Mouse (Mus musculus): Measurements from ENCODE around the gene Nrk. TPM values are rescaled to one million over a fixed set of nuclear protein-coding genes. Genes with fewer than 3 reads are reported as not detected.

Nrk gene
- polyA plus RNA-seq, 1 experiment = not detected

DNA sequence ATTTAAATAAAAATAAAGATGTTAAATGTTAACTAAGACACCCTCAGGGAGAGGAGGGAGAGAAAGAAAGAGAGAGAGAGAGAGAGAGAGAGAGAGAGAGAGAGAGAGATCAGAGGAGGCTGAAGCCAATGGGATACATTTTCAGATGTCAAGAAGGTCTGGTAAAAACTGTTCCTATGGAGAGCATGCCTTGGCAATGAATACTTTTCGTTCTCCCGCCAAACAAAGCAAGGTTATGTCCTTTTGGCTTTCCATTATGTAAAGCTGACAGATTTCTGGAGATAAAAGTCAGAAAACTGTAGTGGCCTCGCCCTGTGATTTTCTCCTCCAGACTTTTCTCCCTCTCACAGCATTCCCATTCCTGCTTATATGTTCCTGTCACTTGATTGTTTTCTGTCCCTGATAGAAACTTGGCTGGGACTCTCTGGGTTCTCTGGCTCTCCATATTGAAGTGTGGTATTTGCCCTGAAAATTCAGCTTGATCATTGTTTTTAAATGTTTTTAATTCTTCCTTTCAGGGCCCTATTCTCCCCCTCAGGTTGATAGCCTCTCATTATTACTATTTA, 112.4 kb downstream of the Nrk start:
- TF ChIP-seq POLR2A (IDR thresholded peaks at IDR 0.05; ENCODE audit: borderline replicate concordance, low read depth, low read length) (no peak), CTCF (IDR thresholded peaks at IDR 0.05; ENCODE audit: low read depth, low read length) (no peak)
- Histone ChIP-seq H3K27ac (ENCODE audit: insufficient read depth, low read depth, low read length) (no peak overlapping the region), H3K4me1 (ENCODE audit: control insufficient read depth, insufficient read depth, low read length) (no peaks in the 10 kb centered on the region)

DNA sequence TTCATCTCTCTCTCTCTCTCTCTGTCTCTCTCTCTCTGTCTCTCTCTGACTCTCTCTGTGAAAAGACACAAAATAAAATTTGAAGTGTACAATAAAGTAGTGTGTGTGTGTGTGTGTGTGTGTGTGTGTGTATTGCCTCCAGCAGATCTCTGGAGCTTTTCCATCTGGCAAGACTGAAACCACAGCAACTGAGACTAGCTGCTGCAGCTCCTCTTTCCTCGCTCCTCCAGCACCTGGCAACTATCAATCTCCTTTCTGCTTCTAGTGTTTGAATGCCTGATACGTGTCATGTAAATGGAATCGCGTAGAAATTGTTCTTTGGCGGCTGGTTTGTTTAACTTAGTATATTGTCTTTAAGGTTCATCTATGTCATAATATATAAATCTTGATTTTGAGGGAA, 113.1 kb downstream of the Nrk start:
- TF ChIP-seq CTCF (IDR thresholded peaks at IDR 0.05; ENCODE audit: low read depth, low read length) (no peak), POLR2A (IDR thresholded peaks at IDR 0.05; ENCODE audit: borderline replicate concordance, low read depth, low read length) (no peak)
- Histone ChIP-seq H3K4me3 (ENCODE audit: insufficient read depth, low read length) (no peak overlapping the region), H3K4me1 (ENCODE audit: control insufficient read depth, insufficient read depth, low read length) (no peaks in the 10 kb centered on the region), H3K27ac (ENCODE audit: insufficient read depth, low read depth, low read length) (no peak overlapping the region)

More for the DNA sequence above, 112.4 kb downstream of the Nrk start:
- no peak overlapping the region for H3K4me3 ChIP-seq (ENCODE audit: insufficient read depth, low read length)

DNA sequence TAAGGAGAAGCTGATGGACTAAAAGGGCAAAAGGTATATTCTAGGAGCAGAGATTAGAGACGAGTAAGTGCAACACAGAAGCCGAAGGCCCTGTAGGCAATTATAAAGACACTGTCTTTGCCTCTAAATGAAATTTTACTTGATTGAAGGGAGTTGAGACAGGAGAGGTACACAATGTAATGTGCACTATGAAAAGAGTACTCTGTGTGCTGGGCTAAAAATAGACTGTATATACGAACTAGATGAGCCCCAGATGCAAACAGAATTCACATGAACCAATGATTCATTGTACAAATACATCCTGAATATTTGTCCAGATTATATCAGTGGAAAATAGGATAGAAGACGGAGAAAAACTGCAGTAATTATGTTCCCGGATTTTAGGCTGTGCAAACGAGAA, 113.7 kb downstream of the Nrk start:
- TF ChIP-seq CTCF (IDR thresholded peaks at IDR 0.05; ENCODE audit: low read depth, low read length) (no peak), POLR2A (IDR thresholded peaks at IDR 0.05; ENCODE audit: borderline replicate concordance, low read depth, low read length) (no peak)
- no peak overlapping the region for H3K27ac ChIP-seq (ENCODE audit: insufficient read depth, low read depth, low read length)
- H3K4me3 ChIP-seq (ENCODE audit: insufficient read depth, low read length) = no peak overlapping the region
- H3K4me1 ChIP-seq (ENCODE audit: control insufficient read depth, insufficient read depth, low read length) = no peaks in the 10 kb centered on the region

DNA sequence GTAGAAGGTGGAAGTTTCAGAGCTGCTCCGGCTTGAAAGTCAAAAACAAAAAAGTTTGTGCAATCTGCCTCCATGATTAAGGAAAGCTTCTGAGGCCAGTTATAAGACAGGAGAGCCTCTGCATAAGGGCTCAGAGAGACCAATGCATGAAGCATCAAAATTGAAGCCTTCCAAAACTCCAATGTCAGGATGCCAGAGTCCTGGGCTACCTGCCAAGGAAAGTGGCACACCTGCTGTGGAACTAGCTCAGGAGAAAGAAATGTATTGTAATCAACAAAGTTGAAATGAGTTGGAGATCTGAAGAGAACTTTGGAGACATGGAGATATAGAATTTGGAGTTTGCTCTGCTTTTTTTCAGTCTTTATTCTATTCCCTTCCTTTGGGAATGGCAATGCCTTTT, 123.4 kb downstream of the Nrk start:
- no peak overlapping the region for H3K4me3 ChIP-seq (ENCODE audit: insufficient read depth, low read length)
- no peaks in the 10 kb centered on the region for H3K4me1 ChIP-seq (ENCODE audit: control insufficient read depth, insufficient read depth, low read length)
- no peak overlapping the region for H3K27ac ChIP-seq (ENCODE audit: insufficient read depth, low read depth, low read length)
- TF ChIP-seq CTCF (IDR thresholded peaks at IDR 0.05; ENCODE audit: low read depth, low read length) = no peak
- TF ChIP-seq POLR2A (IDR thresholded peaks at IDR 0.05; ENCODE audit: borderline replicate concordance, low read depth, low read length) = no peak

DNA sequence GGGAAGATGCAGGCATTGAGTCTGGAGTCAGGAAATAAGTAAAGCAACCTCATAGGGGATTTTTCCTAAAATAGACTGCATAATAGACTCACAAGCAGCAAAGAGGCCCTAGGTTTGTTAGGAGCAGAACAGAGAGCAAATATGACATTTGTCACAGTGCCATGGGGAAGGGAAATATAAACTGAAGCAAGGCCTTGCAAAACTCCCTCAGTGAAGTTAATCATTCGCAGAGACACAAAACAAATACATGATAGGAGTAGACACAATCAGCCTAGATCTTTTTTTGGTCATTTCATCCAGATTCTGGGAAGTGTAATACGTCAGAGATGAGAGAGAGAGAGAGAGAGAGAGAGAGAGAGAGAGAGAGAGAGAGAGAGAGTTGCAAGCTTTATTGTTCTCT, 125.1 kb downstream of the Nrk start:
- Histone ChIP-seq H3K4me1 (ENCODE audit: control insufficient read depth, insufficient read depth, low read length) (no peaks in the 10 kb centered on the region), H3K4me3 (ENCODE audit: insufficient read depth, low read length) (no peak overlapping the region), H3K27ac (ENCODE audit: insufficient read depth, low read depth, low read length) (no peak overlapping the region)
- TF ChIP-seq POLR2A (IDR thresholded peaks at IDR 0.05; ENCODE audit: borderline replicate concordance, low read depth, low read length) (no peak), CTCF (IDR thresholded peaks at IDR 0.05; ENCODE audit: low read depth, low read length) (no peak)

DNA sequence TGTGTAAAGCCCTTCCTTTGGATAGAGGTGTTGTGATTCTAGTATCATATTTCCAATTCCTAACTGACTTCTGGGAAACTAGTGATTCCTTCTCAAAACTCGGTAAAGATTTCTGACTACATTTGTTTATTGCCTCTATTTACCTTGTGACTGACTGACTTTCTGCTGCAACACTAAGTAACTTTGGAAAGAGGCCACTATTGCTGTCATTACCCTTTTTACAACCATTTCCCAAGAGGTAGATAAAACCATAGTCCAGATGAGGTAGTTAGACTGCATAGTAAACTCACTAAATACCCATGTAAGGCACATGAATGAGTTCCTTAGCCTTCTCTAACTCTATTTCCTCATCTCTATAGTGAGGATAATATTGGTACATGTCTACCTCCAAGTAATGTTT, 126.9 kb downstream of the Nrk start:
- Histone ChIP-seq H3K4me3 (ENCODE audit: insufficient read depth, low read length) (no peak overlapping the region), H3K27ac (ENCODE audit: insufficient read depth, low read depth, low read length) (no peak overlapping the region), H3K4me1 (ENCODE audit: control insufficient read depth, insufficient read depth, low read length) (no peaks in the 10 kb centered on the region)
- no peak for TF ChIP-seq POLR2A (IDR thresholded peaks at IDR 0.05; ENCODE audit: borderline replicate concordance, low read depth, low read length)
- no peak for TF ChIP-seq CTCF (IDR thresholded peaks at IDR 0.05; ENCODE audit: low read depth, low read length)

DNA sequence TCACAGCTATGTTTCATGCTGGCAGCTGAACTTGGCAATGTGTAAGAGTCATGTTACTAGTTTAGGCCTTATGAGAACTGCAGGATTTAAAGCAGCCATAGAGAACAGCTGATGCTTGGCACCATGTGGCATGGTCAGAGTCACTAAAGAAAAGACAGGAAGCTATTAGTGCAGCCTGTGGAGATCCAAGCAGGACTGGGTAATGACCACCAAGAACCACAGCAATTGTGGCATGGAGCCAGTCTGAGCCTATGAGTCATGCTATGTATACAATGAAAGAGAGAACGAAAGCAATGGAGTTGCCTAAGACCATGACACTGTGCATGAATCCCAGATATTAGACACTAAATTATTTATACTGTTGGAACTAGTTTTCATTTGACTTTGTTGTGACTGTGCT, 137.7 kb downstream of the Nrk start:
- Histone ChIP-seq H3K4me3 (ENCODE audit: insufficient read depth, low read length) (no peak overlapping the region), H3K4me1 (ENCODE audit: control insufficient read depth, insufficient read depth, low read length) (no peaks in the 10 kb centered on the region), H3K27ac (ENCODE audit: insufficient read depth, low read depth, low read length) (no peak overlapping the region)
- TF ChIP-seq CTCF (IDR thresholded peaks at IDR 0.05; ENCODE audit: low read depth, low read length) (no peak), POLR2A (IDR thresholded peaks at IDR 0.05; ENCODE audit: borderline replicate concordance, low read depth, low read length) (no peak)

DNA sequence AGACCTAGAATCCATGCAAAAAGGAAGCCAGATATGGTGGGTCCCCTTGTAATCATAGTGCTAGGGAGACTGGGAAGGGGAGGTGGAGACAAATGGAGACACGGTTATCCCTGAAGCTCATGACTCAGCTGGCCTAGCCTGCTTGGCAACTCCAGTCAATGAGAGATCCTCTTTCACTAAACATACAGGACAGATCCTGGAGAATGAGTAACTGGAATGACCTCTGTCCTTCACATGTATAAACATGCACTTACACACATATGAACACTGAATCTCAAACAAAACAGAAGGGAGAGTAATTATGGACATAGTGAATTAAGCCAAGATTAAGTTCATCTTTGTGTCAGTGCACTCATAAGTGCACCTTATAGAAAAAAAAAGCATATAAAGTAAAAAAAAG, 138.9 kb downstream of the Nrk start:
- H3K27ac ChIP-seq (ENCODE audit: insufficient read depth, low read depth, low read length) = no peak overlapping the region
- no peak overlapping the region for H3K4me3 ChIP-seq (ENCODE audit: insufficient read depth, low read length)
- H3K4me1 ChIP-seq (ENCODE audit: control insufficient read depth, insufficient read depth, low read length) = no peaks in the 10 kb centered on the region
- TF ChIP-seq CTCF (IDR thresholded peaks at IDR 0.05; ENCODE audit: low read depth, low read length) (no peak), POLR2A (IDR thresholded peaks at IDR 0.05; ENCODE audit: borderline replicate concordance, low read depth, low read length) (no peak)

Other genes with a start within 250 kb of the Nrk start
- not detected in 2 replicates for gene Serpina7, start 170.8 kb downstream of the Nrk start, polyA plus RNA-seq (2012; ENCODE audit: insufficient read depth, insufficient read length, missing spikeins)
- gene 4930513O06Rik, start 171.8 kb downstream of the Nrk start, polyA plus RNA-seq (2012; ENCODE audit: insufficient read depth, insufficient read length, missing spikeins) = not detected in 2 replicates

Measured in bone marrow macrophage, adult 2 months (primary cell).